Mouse (Mus musculus): ENCODE measurements around the gene Cenpu. TPM values are rescaled to one million over a fixed set of nuclear protein-coding genes. Genes with fewer than 3 reads are reported as not detected.

The Cenpu gene
- polyA plus RNA-seq, 2 experiments = 10.1 to 11.2 TPM

DNA sequence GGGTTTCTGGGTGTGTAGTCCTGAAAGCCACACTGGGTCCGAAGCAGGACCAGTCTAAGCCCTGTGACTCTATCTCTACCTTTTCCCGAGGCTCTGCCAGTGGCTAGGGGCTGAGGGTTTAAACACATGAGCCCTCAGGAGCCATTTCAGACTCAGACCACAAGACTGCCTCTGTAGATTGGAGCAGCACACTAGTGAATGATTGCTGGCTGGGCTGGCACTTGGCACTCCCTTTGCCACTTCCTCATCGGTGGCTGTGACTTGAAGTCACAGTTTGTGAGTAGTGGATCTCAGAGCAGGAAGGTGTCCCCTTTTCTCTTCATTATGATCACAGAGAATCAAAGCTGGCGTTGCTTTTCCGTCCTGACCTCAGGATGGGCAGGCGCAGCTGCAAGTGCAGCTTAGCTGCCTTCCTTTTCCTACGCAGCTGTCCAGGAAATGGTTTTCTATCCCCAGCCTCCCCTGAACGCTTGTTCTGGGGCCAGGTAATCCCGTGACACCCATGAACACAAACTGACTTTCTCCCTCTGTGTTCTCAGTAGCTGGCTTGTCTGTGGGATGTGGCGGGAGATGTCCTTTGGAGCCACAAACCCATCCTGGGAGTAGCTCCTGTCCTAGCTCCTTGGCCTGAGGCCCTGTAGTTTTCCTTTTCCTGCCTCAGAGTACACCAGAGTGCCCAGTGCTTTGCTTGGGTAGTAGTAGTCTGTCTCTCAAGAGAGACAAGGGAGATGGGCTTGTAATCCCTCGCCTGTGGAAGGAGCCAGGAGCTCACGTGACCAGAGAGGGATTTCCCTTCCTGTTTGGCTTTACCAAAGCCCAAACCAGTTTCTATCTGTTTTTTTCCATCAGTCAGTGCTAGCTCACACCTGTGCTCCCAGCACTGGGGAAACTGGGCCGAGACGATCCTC, 43.1 kb upstream of the Cenpu start:
- Histone ChIP-seq H3K4me1 (ENCODE audit: control insufficient read depth, insufficient read depth, low read length) (no peaks in the 10 kb centered on the region), H3K27ac (replicated peaks; ENCODE audit: low read depth, low read length) (no peak overlapping the region), H3K27me3 (ENCODE audit: control insufficient read depth, insufficient read depth, low read length) (no peaks in the 10 kb centered on the region), H3K9me3 (ENCODE audit: control insufficient read depth, low read length) (no peaks in the 10 kb centered on the region), H3K9ac (ENCODE audit: low read depth, low read length, severe bottlenecking) (no peak overlapping the region), H3K36me3 (ENCODE audit: control insufficient read depth, insufficient read depth, low read length) (no peaks in the 10 kb centered on the region), H3K4me3 (replicated peaks; ENCODE audit: low read length) (no peak overlapping the region), H3K4me2 (replicated peaks; ENCODE audit: low read depth, low read length, severe bottlenecking) (no peak overlapping the region)
- 61% methylated on average over 14 of the region's 14 CpGs for WGBS
- TF ChIP-seq POLR2A (IDR thresholded peaks at IDR 0.05; ENCODE audit: borderline replicate concordance, extremely low read depth, insufficient read depth, insufficient read length) = no peak
- DNase-seq (ENCODE audit: low spot score) = no peak
- ATAC-seq (ENCODE audit: low FRiP score, low read depth) = no peak

DNA sequence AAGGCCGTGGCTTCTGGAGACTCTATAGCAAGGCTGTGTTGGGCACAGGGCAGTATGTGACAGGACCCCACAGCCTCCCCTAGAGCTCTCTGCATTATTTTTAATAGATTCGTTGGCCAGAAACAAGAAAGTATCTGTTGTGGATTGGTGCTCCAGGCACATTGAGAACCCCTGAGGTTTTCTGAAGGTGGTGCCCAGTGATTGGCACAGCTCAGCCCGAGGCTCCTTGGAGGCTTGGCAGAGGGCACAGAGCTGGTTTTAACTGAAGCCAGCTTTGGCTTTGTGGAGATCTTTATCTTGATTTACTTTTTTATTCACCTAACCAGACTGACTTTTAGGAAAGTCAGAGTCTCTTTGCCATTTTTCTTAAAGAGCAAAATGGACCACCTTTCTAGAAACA, 42.4 kb upstream of the Cenpu start:
- no peak for DNase-seq (ENCODE audit: low spot score)
- no peaks in the 10 kb centered on the region for H3K4me1 ChIP-seq (ENCODE audit: control insufficient read depth, insufficient read depth, low read length)
- no peaks in the 10 kb centered on the region for H3K27me3 ChIP-seq (ENCODE audit: control insufficient read depth, insufficient read depth, low read length)
- no peak for TF ChIP-seq POLR2A (IDR thresholded peaks at IDR 0.05; ENCODE audit: borderline replicate concordance, extremely low read depth, insufficient read depth, insufficient read length)
- ATAC-seq (ENCODE audit: low FRiP score, low read depth) = no peak
- H3K27ac ChIP-seq (replicated peaks; ENCODE audit: low read depth, low read length) = no peak overlapping the region
- H3K9me3 ChIP-seq (ENCODE audit: control insufficient read depth, low read length) = no peaks in the 10 kb centered on the region
- H3K9ac ChIP-seq (ENCODE audit: low read depth, low read length, severe bottlenecking) = no peak overlapping the region
- H3K4me2 ChIP-seq (replicated peaks; ENCODE audit: low read depth, low read length, severe bottlenecking) = no peak overlapping the region
- H3K4me3 ChIP-seq (replicated peaks; ENCODE audit: low read length) = no peak overlapping the region
- H3K36me3 ChIP-seq (ENCODE audit: control insufficient read depth, insufficient read depth, low read length) = 0 out of 2 replicates have a peak, but pooled peaks cover 3% of the 10 kb centered on the region
- WGBS = 67% methylated on average over 3 of the region's 3 CpGs

DNA sequence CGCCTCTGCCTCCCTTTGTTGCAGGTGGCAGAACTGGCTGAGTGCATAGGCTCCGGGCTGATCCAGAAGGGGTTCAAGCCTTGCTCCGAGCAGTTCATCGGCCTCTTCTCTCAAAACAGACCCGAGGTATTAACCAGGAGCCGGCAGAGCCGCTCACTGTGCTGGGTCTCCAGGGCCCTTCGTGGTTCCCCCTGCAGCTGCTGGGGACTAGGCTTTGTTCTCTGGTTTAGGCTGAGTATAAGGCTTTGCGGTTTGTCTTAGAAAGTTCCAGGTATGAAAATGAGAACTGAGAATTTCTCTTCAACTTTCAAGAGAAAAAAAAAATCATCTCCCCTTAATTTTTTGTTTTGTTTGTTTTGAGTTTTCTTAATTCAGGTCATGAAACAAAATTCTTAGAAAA, 40.5 kb upstream of the Cenpu start:
- Histone ChIP-seq H3K27ac (replicated peaks; ENCODE audit: low read depth, low read length) (no peak overlapping the region), H3K9me3 (ENCODE audit: control insufficient read depth, low read length) (no peaks in the 10 kb centered on the region), H3K4me3 (replicated peaks; ENCODE audit: low read length) (no peak overlapping the region), H3K4me1 (ENCODE audit: control insufficient read depth, insufficient read depth, low read length) (no peaks in the 10 kb centered on the region), H3K4me2 (replicated peaks; ENCODE audit: low read depth, low read length, severe bottlenecking) (no peak overlapping the region), H3K36me3 (ENCODE audit: control insufficient read depth, insufficient read depth, low read length) (0 out of 2 replicates have a peak, but pooled peaks cover 3% of the 10 kb centered on the region), H3K27me3 (ENCODE audit: control insufficient read depth, insufficient read depth, low read length) (no peaks in the 10 kb centered on the region), H3K9ac (ENCODE audit: low read depth, low read length, severe bottlenecking) (no peak overlapping the region)
- 75% methylated on average over 9 of the region's 9 CpGs for WGBS
- no peak for ATAC-seq (ENCODE audit: low FRiP score, low read depth)
- no peak for TF ChIP-seq POLR2A (IDR thresholded peaks at IDR 0.05; ENCODE audit: borderline replicate concordance, extremely low read depth, insufficient read depth, insufficient read length)
- no peak for DNase-seq (ENCODE audit: low spot score)

DNA sequence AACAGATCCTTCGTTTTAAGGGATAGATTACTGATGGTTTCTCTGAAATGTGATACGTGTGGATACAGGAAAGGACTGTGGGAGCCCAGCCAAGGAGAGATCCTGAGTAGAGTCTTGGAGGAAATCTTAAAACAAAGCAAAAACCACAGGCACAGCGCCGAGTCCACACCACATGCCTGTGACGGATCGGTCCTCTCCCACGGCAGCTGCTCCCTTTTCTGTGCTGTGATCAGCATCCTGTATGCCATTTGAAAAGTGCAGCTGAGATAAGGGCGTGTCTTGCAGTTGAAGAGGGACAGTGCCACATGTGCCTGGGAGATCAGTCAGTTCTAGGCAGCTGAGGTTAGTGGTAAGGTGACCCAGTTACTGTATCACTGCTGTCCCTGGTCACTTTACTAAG, 39.3 kb upstream of the Cenpu start:
- H3K27me3 ChIP-seq (ENCODE audit: control insufficient read depth, insufficient read depth, low read length) = no peaks in the 10 kb centered on the region
- 0 out of 2 replicates have a peak, but pooled peaks cover 3% of the 10 kb centered on the region for H3K36me3 ChIP-seq (ENCODE audit: control insufficient read depth, insufficient read depth, low read length)
- TF ChIP-seq POLR2A (IDR thresholded peaks at IDR 0.05; ENCODE audit: borderline replicate concordance, extremely low read depth, insufficient read depth, insufficient read length) = no peak
- 53% methylated on average over 8 of the region's 8 CpGs for WGBS
- no peak overlapping the region for H3K9ac ChIP-seq (ENCODE audit: low read depth, low read length, severe bottlenecking)
- ATAC-seq (ENCODE audit: low FRiP score, low read depth) (peak; percentile 69; the same call in 1 of the 2 replicates), DNase-seq (ENCODE audit: low spot score) (peak; percentile 49)
- H3K9me3 ChIP-seq (ENCODE audit: control insufficient read depth, low read length) = no peaks in the 10 kb centered on the region
- H3K4me3 ChIP-seq (replicated peaks; ENCODE audit: low read length) = no peak overlapping the region
- no peak overlapping the region for H3K27ac ChIP-seq (replicated peaks; ENCODE audit: low read depth, low read length)
- no peak overlapping the region for H3K4me2 ChIP-seq (replicated peaks; ENCODE audit: low read depth, low read length, severe bottlenecking)
- H3K4me1 ChIP-seq (ENCODE audit: control insufficient read depth, insufficient read depth, low read length) = no peaks in the 10 kb centered on the region

DNA sequence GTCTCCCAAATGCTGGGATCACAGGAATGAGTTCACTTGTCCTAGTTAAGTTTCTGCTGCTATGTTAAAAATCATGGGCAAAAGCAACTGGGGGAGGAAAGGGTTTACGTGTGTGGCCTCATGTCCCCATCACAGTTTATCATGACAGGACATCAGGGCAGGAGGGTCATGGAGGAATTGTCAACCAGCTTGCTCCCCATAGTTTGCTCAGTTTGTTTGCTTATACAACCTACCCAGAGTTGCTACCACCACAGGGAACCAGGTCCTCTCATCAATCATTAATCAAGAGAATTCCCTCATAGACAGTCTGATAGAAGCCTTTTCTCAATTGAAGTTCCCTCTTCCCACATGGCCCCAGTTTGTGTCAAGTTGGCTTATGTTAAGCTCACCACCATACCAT, 37.8 kb upstream of the Cenpu start:
- H3K4me1 ChIP-seq (ENCODE audit: control insufficient read depth, insufficient read depth, low read length) = no peaks in the 10 kb centered on the region
- no peak overlapping the region for H3K4me3 ChIP-seq (replicated peaks; ENCODE audit: low read length)
- H3K27me3 ChIP-seq (ENCODE audit: control insufficient read depth, insufficient read depth, low read length) = no peaks in the 10 kb centered on the region
- H3K4me2 ChIP-seq (replicated peaks; ENCODE audit: low read depth, low read length, severe bottlenecking) = no peak overlapping the region
- WGBS = 100% methylated on average over 1 of the region's 1 CpGs
- H3K27ac ChIP-seq (replicated peaks; ENCODE audit: low read depth, low read length) = no peak overlapping the region
- DNase-seq (ENCODE audit: low spot score) (no peak), ATAC-seq (ENCODE audit: low FRiP score, low read depth) (no peak)
- TF ChIP-seq POLR2A (IDR thresholded peaks at IDR 0.05; ENCODE audit: borderline replicate concordance, extremely low read depth, insufficient read depth, insufficient read length) = no peak
- H3K36me3 ChIP-seq (ENCODE audit: control insufficient read depth, insufficient read depth, low read length) = 0 out of 2 replicates have a peak, but pooled peaks cover 7% of the 10 kb centered on the region
- H3K9ac ChIP-seq (ENCODE audit: low read depth, low read length, severe bottlenecking) = no peak overlapping the region
- no peaks in the 10 kb centered on the region for H3K9me3 ChIP-seq (ENCODE audit: control insufficient read depth, low read length)

Measured in limb, embryonic 14.5 days (tissue).